Mouse (Mus musculus) effector memory CD4-positive, alpha-beta T cell, adult 5 months (primary cell): ENCODE results near the gene Urah. TPM values are rescaled to one million over a fixed set of nuclear protein-coding genes. Genes with fewer than 3 reads are reported as not detected.

Experiments
- polyA plus RNA-seq: library from polyadenylated mRNA; unstranded; fragments of 100-300 nt; shearing (Covaris generic); gene quantifications from one replicate; pipeline ENCODE4 v1.2.1, GENCODE M21; 2017

The Urah gene
- polyA plus RNA-seq: not detected

GRCm38 (mm10) chr7:140834968-140835757, at the start of gene Urah:
Urah (plus strand) TSS chr7:140835018.

GRCm38 (mm10) chr7:140787406-140788052, 47.3 kb upstream of the Urah start, which contains the start of gene Syce1:
Syce1 (minus strand) TSS chr7:140787852.

GRCm38 (mm10) chr7:140821653-140822329, 13.0 kb upstream of the Urah start, which contains the start of gene Zfp941:
Zfp941 (minus strand) TSS chr7:140822178.

GRCm38 (mm10) chr7:140844905-140845665, 10.3 kb downstream of the Urah start, which contains the start of gene Scgb1c1:
Scgb1c1 (plus strand) TSS chr7:140845547.

GRCm38 (mm10) chr7:140847755-140848580, 13.2 kb downstream of the Urah start, which contains the start of gene Odf3:
Odf3 (plus strand) TSS chr7:140847805.

GRCm38 (mm10) chr7:140855860-140856784, 21.3 kb downstream of the Urah start, which contains the start of gene Gm45785:
Gm45785 (minus strand) TSS chr7:140856331.

GRCm38 (mm10) chr7:140856785-140857549, 22.1 kb downstream of the Urah start, which contains the start of gene Ric8a:
Ric8a (plus strand) TSS chr7:140856957.

GRCm38 (mm10) chr7:140857550-140858505, 23.0 kb downstream of the Urah start, which contains the start of gene Bet1l:
Bet1l (minus strand) TSS chr7:140857577.

GRCm38 (mm10) chr7:140881696-140882468, 47.1 kb downstream of the Urah start, which contains the start of the genes Psmd13 and Sirt3:
Psmd13 (plus strand) TSS chr7:140881968.
Sirt3 (minus strand) TSS chr7:140882309.

Other genes starting within 250 kb of the Urah start
- gene Olfr46, start 233.7 kb upstream of the Urah start, polyA plus RNA-seq: not detected
- not detected for gene Olfr61, start 206.0 kb upstream of the Urah start, polyA plus RNA-seq
- gene Olfr53, start 188.6 kb upstream of the Urah start, polyA plus RNA-seq: not detected
- gene Olfr539, start 175.1 kb upstream of the Urah start, polyA plus RNA-seq: not detected
- not detected for gene Olfr45, start 153.1 kb upstream of the Urah start, polyA plus RNA-seq
- gene Olfr541, start 137.8 kb upstream of the Urah start, polyA plus RNA-seq: not detected
- gene Cyp2e1, start 71.3 kb upstream of the Urah start, polyA plus RNA-seq: 0.31 TPM
- not detected for gene Syce1, start 47.2 kb upstream of the Urah start, polyA plus RNA-seq
- 0.71 TPM for gene Zfp941, start 12.8 kb upstream of the Urah start, polyA plus RNA-seq
- not detected for gene Scgb1c1, start 10.5 kb downstream of the Urah start, polyA plus RNA-seq
- not detected for gene Odf3, start 12.8 kb downstream of the Urah start, polyA plus RNA-seq
- not detected for gene Gm45785, start 21.3 kb downstream of the Urah start, polyA plus RNA-seq
- 88.6 TPM for gene Ric8a, start 21.9 kb downstream of the Urah start, polyA plus RNA-seq
- 42.5 TPM for gene Bet1l, start 22.6 kb downstream of the Urah start, polyA plus RNA-seq
- gene Psmd13, start 47.0 kb downstream of the Urah start, polyA plus RNA-seq: 134 TPM
- 5.5 TPM for gene Sirt3, start 47.3 kb downstream of the Urah start, polyA plus RNA-seq
- not detected for gene Cox8b, start 65.4 kb downstream of the Urah start, polyA plus RNA-seq
- gene Nlrp6, start 85.9 kb downstream of the Urah start, polyA plus RNA-seq: not detected
- 10.8 TPM for gene Pgghg, start 106.4 kb downstream of the Urah start, polyA plus RNA-seq
- gene Ifitm5, start 115.3 kb downstream of the Urah start, polyA plus RNA-seq: not detected
- gene Gm45717, start 120.9 kb downstream of the Urah start, polyA plus RNA-seq: not detected
- gene Ifitm2, start 121.0 kb downstream of the Urah start, polyA plus RNA-seq: 10.5 TPM
- 2.8 TPM for gene Ifitm1, start 132.2 kb downstream of the Urah start, polyA plus RNA-seq
- gene Ifitm3, start 175.8 kb downstream of the Urah start, polyA plus RNA-seq: 8.0 TPM
- not detected for gene Ifitm6, start 182.9 kb downstream of the Urah start, polyA plus RNA-seq
- gene Gm17387, start 194.1 kb downstream of the Urah start, polyA plus RNA-seq: not detected
- gene B4galnt4, start 226.1 kb downstream of the Urah start, polyA plus RNA-seq: 25.8 TPM
- gene Pkp3, start 243.2 kb downstream of the Urah start, polyA plus RNA-seq: 147 TPM